In the genomic region with DNA sequence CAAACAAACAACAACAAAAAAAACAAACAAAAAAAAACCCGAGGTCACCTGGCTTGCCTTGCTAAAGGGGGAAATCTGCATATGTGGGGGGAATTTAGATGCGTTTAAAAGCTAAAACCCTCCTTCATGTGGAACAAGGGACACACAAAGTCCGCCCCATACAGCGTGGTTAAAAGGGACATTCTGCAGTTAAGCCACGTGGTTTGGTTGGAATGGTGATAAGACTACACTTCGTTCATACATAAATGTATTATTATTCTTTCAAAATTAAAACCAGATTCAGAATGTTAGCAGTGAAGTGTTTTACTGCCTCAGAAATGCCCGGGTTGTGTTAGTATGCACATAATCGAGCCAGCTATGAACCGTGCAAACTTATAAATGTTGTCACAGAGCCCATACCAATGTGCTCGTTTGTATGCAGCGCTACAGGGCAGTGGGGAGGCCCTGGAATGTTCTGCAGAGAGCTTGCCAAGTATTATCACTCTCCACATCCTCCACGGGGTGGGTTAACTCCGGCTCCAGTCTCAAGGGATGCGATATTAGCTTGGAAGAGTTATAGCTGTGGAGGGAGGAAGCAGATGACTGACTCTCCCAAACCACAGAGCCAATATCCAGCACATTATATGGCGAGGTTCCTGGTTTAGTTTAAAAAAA, we compare ENCODE assay signal across 8 mouse cellular contexts.
DNase-seq lines count a peak whose midpoint lies in the region; ATAC-seq and TF ChIP-seq lines count a peak whose summit lies in the region.

No protein-coding gene starts in this region.

- peaks cover 62% of the 10 kb centered on the region for H3K4me1 ChIP-seq in forebrain, postnatal 0 days (ENCODE audit: insufficient read depth)
- H3K4me1 ChIP-seq in intestine, embryonic 16.5 days (ENCODE audit: control insufficient read depth, insufficient read depth, low read length), result peaks cover 70% of the 10 kb centered on the region

- peak; percentile 68 for ATAC-seq in forebrain, postnatal 0 days
- peak; percentile 13; the same call in 1 of the 2 replicates for ATAC-seq in intestine, embryonic 16.5 days
- ATAC-seq in activated CD4-positive, CD25-positive, alpha-beta regulatory T cell, adult 4 months, result no peak
- no peak for ATAC-seq in cerebellum, adult (ENCODE audit: insufficient number of reproducible peaks, low FRiP score, low TSS enrichment)

- H3K4me2 ChIP-seq in forebrain, postnatal 0 days (ENCODE audit: low read depth), result no peak overlapping the region
- no peak overlapping the region for H3K4me2 ChIP-seq in intestine, embryonic 16.5 days (ENCODE audit: low read depth, low read length)

- no peaks in the 10 kb centered on the region for H3K9me3 ChIP-seq in forebrain, postnatal 0 days (ENCODE audit: low read length)
- no peaks in the 10 kb centered on the region for H3K9me3 ChIP-seq in intestine, embryonic 16.5 days (ENCODE audit: control insufficient read depth, low read length)

- no peak for DNase-seq in layer of hippocampus, adult 2 months (ENCODE audit: low spot score in 2 of 2)
- no peak for DNase-seq in layer of hippocampus, postnatal 36 days
- peak; percentile 60 for DNase-seq in forebrain, postnatal 0 days
- peak; percentile 59 for DNase-seq in lung, postnatal 10 days
- DNase-seq in layer of hippocampus, postnatal 10 days (ENCODE audit: low spot score in 2 of 2), result no peak

- H3K27me3 ChIP-seq in forebrain, postnatal 0 days (ENCODE audit: insufficient read depth, low read length), result no peaks in the 10 kb centered on the region
- no peaks in the 10 kb centered on the region for H3K27me3 ChIP-seq in intestine, embryonic 16.5 days (replicated peaks; ENCODE audit: control insufficient read depth, insufficient read depth, low read length)

- 0 out of 2 replicates have a peak, but pooled peaks cover 3% of the 10 kb centered on the region for H3K36me3 ChIP-seq in forebrain, postnatal 0 days (ENCODE audit: insufficient read depth)
- H3K36me3 ChIP-seq in intestine, embryonic 16.5 days (ENCODE audit: control insufficient read depth, insufficient read depth, low read length), result no peaks in the 10 kb centered on the region

- TF ChIP-seq CTCF in layer of hippocampus, adult 2 months (conservative IDR thresholded peaks at IDR 0.05), result no peak
- no peak for TF ChIP-seq CTCF in forebrain, postnatal 0 days (IDR thresholded peaks at IDR 0.05; ENCODE audit: low read depth)

- 16% methylated on average over 15 of the region's 15 CpGs for WGBS in forebrain, postnatal 0 days
- WGBS in intestine, embryonic 16.5 days, result 42% methylated on average over 15 of the region's 15 CpGs

- no peak overlapping the region for H3K9ac ChIP-seq in forebrain, postnatal 0 days
- H3K9ac ChIP-seq in intestine, embryonic 16.5 days (ENCODE audit: low read depth, low read length), result no peak overlapping the region

- H3K4me3 ChIP-seq in layer of hippocampus, adult 2 months, result peak overlapping the region; percentile 59
- no peak overlapping the region for H3K4me3 ChIP-seq in forebrain, postnatal 0 days (ENCODE audit: low read depth, low read length)
- no peak overlapping the region for H3K4me3 ChIP-seq in intestine, embryonic 16.5 days (ENCODE audit: low read length)

- peak overlapping the region; percentile 99 for H3K27ac ChIP-seq in layer of hippocampus, adult 2 months
- H3K27ac ChIP-seq in forebrain, postnatal 0 days (ENCODE audit: low read depth, low read length), result 0 out of 2 replicates have a peak overlapping the region, but pooled peaks have one; percentile 1
- 0 out of 2 replicates have a peak overlapping the region, but pooled peaks have one; percentile 24 for H3K27ac ChIP-seq in intestine, embryonic 16.5 days (ENCODE audit: low read length)

Comparison
In these comparisons a context has a peak if more than half of its experiments do, and no peak if none do; other contexts are left out.
1. DNase-seq: peak in forebrain, postnatal 0 days (single experiment) and lung, postnatal 10 days (single experiment); none in layer of hippocampus, adult 2 months (0 of 2), layer of hippocampus, postnatal 36 days (0 of 2) and layer of hippocampus, postnatal 10 days (0 of 2).
2. H3K27ac ChIP-seq: peak in every context shown above with its lines; median percentile 99 in layer of hippocampus, adult 2 months; 24 in intestine, embryonic 16.5 days; 1 in forebrain, postnatal 0 days.
3. ATAC-seq: peak in forebrain, postnatal 0 days (single experiment) and intestine, embryonic 16.5 days (single experiment); none in activated CD4-positive, CD25-positive, alpha-beta regulatory T cell, adult 4 months (single experiment) and cerebellum, adult (single experiment).